Mouse (Mus musculus) liver, postnatal 0 days (tissue): ENCODE measurements around the gene Dnajb12.

Experiments
- CTCF ChIP-seq: sonication (generic); IDR thresholded peaks from 2 replicates; pipeline ENCODE4 v1.5.1; 2016; ENCODE audit warnings: antibody characterized with exemption, low read depth
- EP300 ChIP-seq: IDR thresholded peaks from 2 replicates; pipeline ENCODE4 v1.6.1; 2016; ENCODE audit warnings: antibody characterized with exemption, low read depth, mild to moderate bottlenecking

- TF ChIP-seq CTCF = no peak
- TF ChIP-seq EP300 = no peak
These were observed 30.0 kb upstream of the Dnajb12 start for GRCm38 (mm10) chr10:59849371-59849770.
